Mouse (Mus musculus) lung, postnatal 0 days (tissue): Measurements from ENCODE around the gene Il21. TPM values are rescaled to one million over a fixed set of nuclear protein-coding genes. Genes with fewer than 3 reads are reported as not detected.

ENCODE experiments used
- ATAC-seq: fragments of 200-750 bp; cut with Nextera tagmentation; 2 replicates; pipeline ENCODE4 v1.8.0; 2017; ENCODE audit warnings: moderate library complexity
- DNase-seq: peaks from one replicate; pipeline ENCODE4 v3.0.0-alpha.2; 2016; ENCODE audit warnings: low spot score
- H3K27ac ChIP-seq: fragments of 300-500 bp; sonication (generic); 2 replicates; pipeline ENCODE4 v1.5.1; 2014; ENCODE audit warnings: antibody characterized with exemption, mild to moderate bottlenecking, low read length, mixed read lengths
- H3K27me3 ChIP-seq: fragments of 300-500 bp; sonication (generic); replicated peaks from 2 replicates; pipeline ENCODE4 v1.6.1; 2014; ENCODE audit warnings: low read length, mixed read lengths; ENCODE audit not compliant: insufficient read depth
- H3K36me3 ChIP-seq: fragments of 300-500 bp; sonication (generic); 2 replicates; pipeline ENCODE4 v1.6.1; 2014; ENCODE audit warnings: low read length, mixed read lengths; ENCODE audit not compliant: insufficient read depth
- H3K4me1 ChIP-seq: fragments of 300-500 bp; sonication (generic); 2 replicates; pipeline ENCODE4 v1.6.1; 2014; ENCODE audit warnings: antibody characterized with exemption, low read depth, low read length, mixed read lengths; ENCODE audit not compliant: insufficient read depth
- H3K4me2 ChIP-seq: fragments of 300-500 bp; sonication (generic); replicated peaks from 2 replicates; pipeline ENCODE4 v1.6.1; 2014; ENCODE audit warnings: low read depth, mild to moderate bottlenecking, low read length, moderate library complexity, mixed read lengths
- H3K4me3 ChIP-seq: fragments of 300-500 bp; sonication (generic); 2 replicates; pipeline ENCODE4 v1.5.1; 2014; ENCODE audit warnings: low read depth, low read length
- H3K9ac ChIP-seq: fragments of 300-500 bp; sonication (generic); replicated peaks from 2 replicates; pipeline ENCODE4 v1.6.1; 2014; ENCODE audit warnings: low read depth, mild to moderate bottlenecking
- H3K9me3 ChIP-seq: fragments of 300-500 bp; sonication (generic); 2 replicates; pipeline ENCODE4 v1.6.1; 2016; ENCODE audit warnings: low read length, mixed read lengths
- CTCF ChIP-seq: IDR thresholded peaks from 2 replicates; pipeline ENCODE4 v1.5.1; 2016; ENCODE audit warnings: antibody characterized with exemption, mild to moderate bottlenecking
- EP300 ChIP-seq: IDR thresholded peaks from 2 replicates; pipeline ENCODE4 v1.6.1; 2016; ENCODE audit warnings: antibody characterized with exemption, mild to moderate bottlenecking, control low read depth
- WGBS: fragments of 180-500 bp; shearing (Covaris S2); extraction: QIAGEN DNeasy Blood & Tissue Kit; methylation state at CpG from one replicate; pipeline ENCODE4 v1.1.7; 2014; 5-methylcytosine and 5-hydroxymethylcytosine counted together
- polyA plus RNA-seq: library from polyadenylated mRNA; unstranded; fragments of >200 nt; fragmentation: Nextera tagmentation; extraction: Ambion mirVana; gene quantifications from 2 replicates; pipeline ENCODE4 v1.2.1, GENCODE M21; 2015

The Il21 gene
- polyA plus RNA-seq, 1 experiment from 2014 or later: not detected

DNA sequence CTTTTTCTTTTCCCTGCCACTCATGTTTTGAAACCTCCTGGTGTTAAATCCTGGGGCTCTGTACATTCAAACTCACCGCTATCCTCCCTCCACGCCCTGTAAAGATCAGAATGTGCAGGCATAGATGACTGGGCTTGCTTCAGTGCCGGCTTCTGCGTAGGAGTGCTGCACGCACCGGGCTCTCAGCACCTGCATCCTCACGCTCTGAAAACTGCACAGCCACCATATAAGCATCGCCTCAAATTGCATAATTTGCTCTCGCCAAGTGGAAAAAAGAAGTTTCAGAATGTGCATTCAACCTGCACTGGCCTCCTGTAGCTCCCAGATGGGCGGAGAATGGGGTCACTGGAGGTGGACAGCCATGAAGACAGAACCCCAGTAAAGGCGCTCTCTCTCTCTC lies 35.9 kb upstream of the Il21 start:
- Histone ChIP-seq H3K9me3 (no peaks in the 10 kb centered on the region), H3K4me2 (no peak overlapping the region), H3K27me3 (no peaks in the 10 kb centered on the region), H3K4me1 (no peaks in the 10 kb centered on the region), H3K36me3 (no peaks in the 10 kb centered on the region), H3K27ac (no peak overlapping the region), H3K4me3 (no peak overlapping the region), H3K9ac (no peak overlapping the region)
- no peak for TF ChIP-seq EP300
- ATAC-seq (no peak), DNase-seq (no peak)
- 81% methylated on average over 11 of the region's 11 CpGs for WGBS

DNA sequence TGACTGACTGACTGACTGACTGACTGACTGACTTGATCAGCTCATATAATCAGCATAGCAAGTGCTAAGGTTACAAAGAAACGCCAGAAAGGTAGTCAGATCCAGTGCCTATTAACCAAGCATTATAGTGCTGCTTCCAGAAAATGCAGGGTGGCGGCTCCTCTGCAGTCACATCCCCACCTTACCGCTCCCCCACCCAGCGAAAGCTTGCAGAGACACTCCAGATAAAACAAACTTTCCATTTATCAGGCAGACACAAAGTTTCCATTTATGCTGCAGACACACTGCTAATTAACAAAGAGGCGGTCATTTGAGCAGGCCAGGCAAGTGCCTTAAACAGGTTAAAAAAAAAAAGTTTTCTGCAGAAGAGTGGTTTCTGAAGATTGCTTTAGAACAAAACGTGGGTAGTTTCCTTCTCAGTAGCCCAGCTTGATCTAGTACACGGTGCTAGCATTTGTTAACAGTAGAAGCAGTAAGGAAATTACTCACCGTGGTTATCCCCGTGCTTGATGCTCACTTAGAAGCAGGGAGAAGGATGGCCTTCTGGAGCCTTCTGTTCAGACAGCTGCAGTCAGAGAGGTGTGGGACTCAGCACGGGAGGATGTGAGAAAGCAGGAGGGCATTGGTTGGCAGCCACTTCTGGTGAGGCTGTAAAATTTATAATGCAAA lies 27.0 kb upstream of the Il21 start:
- ATAC-seq: no peak
- DNase-seq: no peak
- H3K4me3 ChIP-seq: no peak overlapping the region
- no peaks in the 10 kb centered on the region for H3K36me3 ChIP-seq
- WGBS: 40% methylated on average over 10 of the region's 10 CpGs
- no peaks in the 10 kb centered on the region for H3K4me1 ChIP-seq
- TF ChIP-seq EP300: no peak
- no peak for TF ChIP-seq CTCF
- no peaks in the 10 kb centered on the region for H3K9me3 ChIP-seq
- H3K27ac ChIP-seq: no peak overlapping the region
- no peak overlapping the region for H3K4me2 ChIP-seq
- H3K27me3 ChIP-seq: no peaks in the 10 kb centered on the region
- no peak overlapping the region for H3K9ac ChIP-seq

DNA sequence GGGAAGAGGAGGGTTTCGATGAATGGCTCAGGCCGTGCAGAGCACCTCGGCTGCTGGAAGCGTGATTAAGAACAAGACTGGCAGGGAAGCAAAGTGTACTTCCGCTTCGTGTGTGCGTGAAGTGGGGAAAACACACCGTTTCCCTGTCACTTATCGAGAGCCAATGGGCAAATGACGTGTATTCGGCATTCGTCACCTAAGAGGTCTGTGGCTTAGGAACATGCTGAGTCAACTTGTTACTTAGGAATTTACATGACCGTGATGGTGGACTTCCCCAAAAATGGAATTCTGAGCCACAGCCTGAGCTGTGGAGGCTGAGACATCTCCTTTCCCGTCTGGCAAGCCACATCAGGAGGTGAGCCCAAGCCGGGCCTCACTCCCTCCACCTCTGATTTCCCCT lies 25.3 kb upstream of the Il21 start:
- Histone ChIP-seq H3K36me3 (no peaks in the 10 kb centered on the region), H3K4me1 (no peaks in the 10 kb centered on the region), H3K4me3 (no peak overlapping the region), H3K27me3 (no peaks in the 10 kb centered on the region), H3K9me3 (no peaks in the 10 kb centered on the region), H3K27ac (no peak overlapping the region), H3K4me2 (no peak overlapping the region), H3K9ac (no peak overlapping the region)
- no peak for DNase-seq
- ATAC-seq: no peak
- 80% methylated on average over 15 of the region's 15 CpGs for WGBS
- TF ChIP-seq EP300: no peak
- TF ChIP-seq CTCF: no peak

DNA sequence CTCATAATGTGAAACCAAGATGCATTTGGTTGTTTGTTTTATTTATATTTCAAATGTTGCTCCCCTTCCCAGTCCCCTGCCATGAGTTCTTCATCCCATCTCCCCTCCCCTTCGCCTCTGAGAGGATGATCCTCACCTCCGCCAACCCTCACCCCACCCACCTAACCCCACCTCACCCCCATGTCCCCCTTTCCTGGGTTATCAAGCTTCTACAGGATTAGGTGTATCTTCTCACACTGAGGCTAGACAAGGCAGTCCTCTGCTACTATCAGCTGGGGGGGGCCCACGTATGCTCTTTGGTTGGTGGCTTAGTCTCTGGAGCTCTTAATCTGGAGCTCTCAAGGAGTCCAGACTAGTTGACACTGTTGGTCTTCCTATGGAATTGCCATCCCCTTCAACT lies 18.5 kb upstream of the Il21 start:
- H3K36me3 ChIP-seq: no peaks in the 10 kb centered on the region
- H3K4me1 ChIP-seq: no peaks in the 10 kb centered on the region
- no peak overlapping the region for H3K9ac ChIP-seq
- DNase-seq: no peak
- WGBS: 82% methylated on average over 3 of the region's 3 CpGs
- H3K9me3 ChIP-seq: no peaks in the 10 kb centered on the region
- no peak overlapping the region for H3K27ac ChIP-seq
- ATAC-seq: no peak
- TF ChIP-seq EP300 (no peak), CTCF (no peak)
- H3K27me3 ChIP-seq: no peaks in the 10 kb centered on the region
- H3K4me2 ChIP-seq: no peak overlapping the region
- no peak overlapping the region for H3K4me3 ChIP-seq

DNA sequence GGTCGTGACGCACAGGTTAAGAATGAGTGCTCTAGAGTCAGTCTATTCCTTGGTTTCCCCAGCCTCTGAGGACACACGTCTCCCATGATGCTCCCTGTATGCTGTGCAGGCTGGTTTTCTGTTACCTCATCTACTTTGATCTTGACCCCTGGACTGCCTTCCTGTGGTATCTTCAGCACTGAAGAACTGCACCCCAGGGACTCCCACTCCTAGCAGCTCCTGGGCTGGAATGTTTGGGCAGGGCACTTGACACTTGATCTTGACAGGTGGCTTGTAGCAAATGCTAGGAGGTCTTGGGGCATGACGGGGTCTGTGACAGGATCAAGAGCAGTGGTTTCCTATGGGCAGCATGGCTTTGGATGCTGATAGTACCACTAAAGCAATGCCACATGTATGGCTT lies 2.6 kb upstream of the Il21 start:
- no peak for ATAC-seq
- Histone ChIP-seq H3K4me1 (no peaks in the 10 kb centered on the region), H3K27ac (no peak overlapping the region), H3K9ac (no peak overlapping the region), H3K36me3 (no peaks in the 10 kb centered on the region), H3K9me3 (no peaks in the 10 kb centered on the region), H3K27me3 (no peaks in the 10 kb centered on the region), H3K4me3 (no peak overlapping the region), H3K4me2 (no peak overlapping the region)
- 53% methylated on average over 4 of the region's 4 CpGs for WGBS
- no peak for DNase-seq
- TF ChIP-seq EP300: no peak

GRCm38 (mm10) chr3:37231153-37231552 lies 1.3 kb downstream of the Il21 start:
- TF ChIP-seq CTCF: no peak
- TF ChIP-seq EP300: no peak
- H3K4me3 ChIP-seq: no peak overlapping the region
- no peaks in the 10 kb centered on the region for H3K36me3 ChIP-seq
- no peak for ATAC-seq
- H3K4me2 ChIP-seq: no peak overlapping the region
- DNase-seq: no peak
- H3K9ac ChIP-seq: no peak overlapping the region
- H3K9me3 ChIP-seq: no peaks in the 10 kb centered on the region
- no peaks in the 10 kb centered on the region for H3K4me1 ChIP-seq
- no peaks in the 10 kb centered on the region for H3K27me3 ChIP-seq
- no peak overlapping the region for H3K27ac ChIP-seq
- WGBS: 88% methylated on average over 7 of the region's 7 CpGs
